Mouse (Mus musculus): ENCODE data around the gene Map3k4. TPM values are rescaled to one million over a fixed set of nuclear protein-coding genes. Genes with fewer than 3 reads are reported as not detected.

Map3k4 gene
- total RNA-seq, 1 experiment = 31.7 TPM

- no peak overlapping the region for H3K4me3 ChIP-seq (ENCODE audit: insufficient read depth in 1 of 2, low read depth in 1 of 2, low read length in 2 of 2, poor library complexity in 1 of 2, severe bottlenecking in 1 of 2)
- peaks cover 54% of the 10 kb centered on the region for H3K36me3 ChIP-seq (ENCODE audit: control insufficient read depth, insufficient read depth, low read length, poor library complexity, severe bottlenecking)
- H3K4me1 ChIP-seq (ENCODE audit: control insufficient read depth in 2 of 2, insufficient read depth in 2 of 2, low read length in 2 of 2, poor library complexity in 1 of 2) = no peaks in the 10 kb centered on the region
- TF ChIP-seq CHD2 (IDR thresholded peaks at IDR 0.05; ENCODE audit: low read depth, low read length) (no peak), MAFK (IDR thresholded peaks at IDR 0.05; ENCODE audit: insufficient read depth, low read depth, low read length) (no peak), HCFC1 (IDR thresholded peaks at IDR 0.05; ENCODE audit: borderline replicate concordance, insufficient read depth, low read length) (no peak), ZNF384 (IDR thresholded peaks at IDR 0.05; ENCODE audit: low read depth, low read length) (no peak), ZC3H11A (IDR thresholded peaks at IDR 0.05; ENCODE audit: borderline replicate concordance, low read depth, low read length) (no peak)
- H3K9me3 ChIP-seq (ENCODE audit: control insufficient read depth, insufficient read depth, low read depth, low read length) = no peaks in the 10 kb centered on the region
- H3K9ac ChIP-seq (ENCODE audit: insufficient read depth, low read depth, low read length, poor library complexity, severe bottlenecking) = no peak overlapping the region
- in situ Hi-C loops (cut with MboI; ENCODE audit: low sequenced_read_pairs in 2 of 2, unreplicated experiment in 2 of 2) = no loop called here
- no peak overlapping the region for H3K27ac ChIP-seq (ENCODE audit: insufficient read depth, low read depth, low read length, poor library complexity, severe bottlenecking)
- no peak for DNase-seq (ENCODE audit: low read depth, low spot score)
These were observed 88.4 kb downstream of the Map3k4 start for GRCm38 (mm10) chr17:12230167-12230566.

DNA sequence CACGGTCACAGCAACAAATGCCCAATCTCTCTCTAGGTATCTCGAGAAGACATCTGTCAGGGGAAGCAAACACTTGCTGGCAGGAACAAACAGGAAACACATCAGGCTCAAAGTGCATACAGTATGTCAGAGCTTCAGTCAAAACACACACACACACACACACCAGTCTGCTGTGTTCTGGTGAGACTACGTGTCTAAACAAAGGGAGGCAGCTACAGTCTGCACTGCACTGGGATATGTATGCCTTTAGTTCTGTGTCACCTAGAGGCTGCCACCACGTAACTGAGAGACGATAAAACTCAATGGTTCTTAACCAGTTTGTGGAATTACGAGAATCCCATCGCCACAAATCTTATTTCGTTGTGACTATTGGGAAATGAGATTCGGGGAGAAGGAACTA lies 88.8 kb downstream of the Map3k4 start:
- TF ChIP-seq ZC3H11A (IDR thresholded peaks at IDR 0.05; ENCODE audit: borderline replicate concordance, low read depth, low read length) (no peak), HCFC1 (IDR thresholded peaks at IDR 0.05; ENCODE audit: borderline replicate concordance, insufficient read depth, low read length) (no peak), CHD2 (IDR thresholded peaks at IDR 0.05; ENCODE audit: low read depth, low read length) (no peak), MAFK (IDR thresholded peaks at IDR 0.05; ENCODE audit: insufficient read depth, low read depth, low read length) (no peak), ZNF384 (IDR thresholded peaks at IDR 0.05; ENCODE audit: low read depth, low read length) (no peak)
- H3K4me1 ChIP-seq (ENCODE audit: control insufficient read depth in 2 of 2, insufficient read depth in 2 of 2, low read length in 2 of 2, poor library complexity in 1 of 2) = no peaks in the 10 kb centered on the region
- H3K9ac ChIP-seq (ENCODE audit: insufficient read depth, low read depth, low read length, poor library complexity, severe bottlenecking) = no peak overlapping the region
- in situ Hi-C loops (cut with MboI; ENCODE audit: low sequenced_read_pairs in 2 of 2, unreplicated experiment in 2 of 2) = no loop called here
- no peak for DNase-seq (ENCODE audit: low read depth, low spot score)
- peaks cover 50% of the 10 kb centered on the region for H3K36me3 ChIP-seq (ENCODE audit: control insufficient read depth, insufficient read depth, low read length, poor library complexity, severe bottlenecking)
- H3K9me3 ChIP-seq (ENCODE audit: control insufficient read depth, insufficient read depth, low read depth, low read length) = no peaks in the 10 kb centered on the region
- no peak overlapping the region for H3K27ac ChIP-seq (ENCODE audit: insufficient read depth, low read depth, low read length, poor library complexity, severe bottlenecking)
- no peak overlapping the region for H3K4me3 ChIP-seq (ENCODE audit: insufficient read depth in 1 of 2, low read depth in 1 of 2, low read length in 2 of 2, poor library complexity in 1 of 2, severe bottlenecking in 1 of 2)

DNA sequence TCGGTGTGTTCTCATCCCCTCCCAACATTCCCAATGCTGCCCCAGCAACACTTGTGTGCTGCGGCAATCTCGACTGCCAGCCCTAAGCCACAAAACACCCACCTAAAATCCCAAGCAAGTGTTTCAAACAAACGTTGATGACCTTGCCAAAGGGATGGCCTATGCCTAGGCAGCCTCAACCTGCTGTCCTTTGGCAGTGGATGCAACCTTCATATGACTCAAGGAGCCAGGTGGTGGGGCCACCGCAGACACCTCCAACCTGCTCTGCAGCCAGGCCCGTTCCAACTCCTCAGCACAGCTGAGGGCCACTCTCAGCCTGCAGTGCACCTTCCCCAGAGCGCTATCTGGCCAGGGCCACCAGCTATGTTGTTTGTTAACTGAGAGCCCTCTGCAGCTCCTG lies 90.1 kb downstream of the Map3k4 start:
- peaks cover 51% of the 10 kb centered on the region for H3K36me3 ChIP-seq (ENCODE audit: control insufficient read depth, insufficient read depth, low read length, poor library complexity, severe bottlenecking)
- TF ChIP-seq ZNF384 (IDR thresholded peaks at IDR 0.05; ENCODE audit: low read depth, low read length) = no peak
- no peak for TF ChIP-seq ZC3H11A (IDR thresholded peaks at IDR 0.05; ENCODE audit: borderline replicate concordance, low read depth, low read length)
- no peak for TF ChIP-seq CHD2 (IDR thresholded peaks at IDR 0.05; ENCODE audit: low read depth, low read length)
- TF ChIP-seq HCFC1 (IDR thresholded peaks at IDR 0.05; ENCODE audit: borderline replicate concordance, insufficient read depth, low read length) = no peak
- no peak for TF ChIP-seq MAFK (IDR thresholded peaks at IDR 0.05; ENCODE audit: insufficient read depth, low read depth, low read length)
- no peaks in the 10 kb centered on the region for H3K4me1 ChIP-seq (ENCODE audit: control insufficient read depth in 2 of 2, insufficient read depth in 2 of 2, low read length in 2 of 2, poor library complexity in 1 of 2)
- H3K27ac ChIP-seq (ENCODE audit: insufficient read depth, low read depth, low read length, poor library complexity, severe bottlenecking) = no peak overlapping the region; the same call in 1 of the 2 replicates
- H3K4me3 ChIP-seq (ENCODE audit: insufficient read depth in 1 of 2, low read depth in 1 of 2, low read length in 2 of 2, poor library complexity in 1 of 2, severe bottlenecking in 1 of 2) = no peak overlapping the region
- no peak for DNase-seq (ENCODE audit: low read depth, low spot score)
- in situ Hi-C loops (cut with MboI; ENCODE audit: low sequenced_read_pairs in 2 of 2, unreplicated experiment in 2 of 2) = no loop called here
- H3K9ac ChIP-seq (ENCODE audit: insufficient read depth, low read depth, low read length, poor library complexity, severe bottlenecking) = no peak overlapping the region
- no peaks in the 10 kb centered on the region for H3K9me3 ChIP-seq (ENCODE audit: control insufficient read depth, insufficient read depth, low read depth, low read length)

- in situ Hi-C loops (cut with MboI; ENCODE audit: low sequenced_read_pairs in 2 of 2, unreplicated experiment in 2 of 2) = no loop called here
- DNase-seq (ENCODE audit: low read depth, low spot score) = no peak
- Histone ChIP-seq H3K4me1 (ENCODE audit: control insufficient read depth in 2 of 2, insufficient read depth in 2 of 2, low read length in 2 of 2, poor library complexity in 1 of 2) (no peaks in the 10 kb centered on the region), H3K9me3 (ENCODE audit: control insufficient read depth, insufficient read depth, low read depth, low read length) (no peaks in the 10 kb centered on the region), H3K9ac (ENCODE audit: insufficient read depth, low read depth, low read length, poor library complexity, severe bottlenecking) (no peak overlapping the region), H3K4me3 (ENCODE audit: insufficient read depth in 1 of 2, low read depth in 1 of 2, low read length in 2 of 2, poor library complexity in 1 of 2, severe bottlenecking in 1 of 2) (no peak overlapping the region), H3K27ac (ENCODE audit: insufficient read depth, low read depth, low read length, poor library complexity, severe bottlenecking) (no peak overlapping the region), H3K36me3 (ENCODE audit: control insufficient read depth, insufficient read depth, low read length, poor library complexity, severe bottlenecking) (peaks cover 48% of the 10 kb centered on the region)
- no peak for TF ChIP-seq CHD2 (IDR thresholded peaks at IDR 0.05; ENCODE audit: low read depth, low read length)
- TF ChIP-seq ZNF384 (IDR thresholded peaks at IDR 0.05; ENCODE audit: low read depth, low read length) = no peak
- TF ChIP-seq HCFC1 (IDR thresholded peaks at IDR 0.05; ENCODE audit: borderline replicate concordance, insufficient read depth, low read length) = no peak
- TF ChIP-seq ZC3H11A (IDR thresholded peaks at IDR 0.05; ENCODE audit: borderline replicate concordance, low read depth, low read length) = no peak
These were observed 90.6 kb downstream of the Map3k4 start for GRCm38 (mm10) chr17:12228001-12228400.

DNA sequence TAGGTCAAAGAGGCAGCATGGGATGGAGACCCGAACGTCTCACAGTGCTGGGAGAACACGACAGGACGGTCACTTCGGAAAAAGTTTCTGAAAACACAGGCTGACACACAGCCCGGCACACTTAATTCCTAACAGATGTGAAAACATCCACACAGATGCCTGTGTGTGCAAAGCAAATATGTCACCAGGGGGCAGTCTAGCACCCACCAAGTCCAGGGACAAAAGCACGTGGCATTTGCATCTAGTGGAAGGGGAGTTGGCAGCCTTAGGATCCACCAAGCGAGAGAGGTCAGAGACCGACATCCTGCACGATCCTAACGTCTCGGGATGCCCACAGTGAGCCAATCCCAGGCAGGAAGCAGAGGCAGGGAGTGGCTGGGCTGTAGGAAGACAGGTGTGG lies 92.0 kb downstream of the Map3k4 start:
- Histone ChIP-seq H3K9me3 (ENCODE audit: control insufficient read depth, insufficient read depth, low read depth, low read length) (no peaks in the 10 kb centered on the region), H3K9ac (ENCODE audit: insufficient read depth, low read depth, low read length, poor library complexity, severe bottlenecking) (no peak overlapping the region), H3K4me3 (ENCODE audit: insufficient read depth in 1 of 2, low read depth in 1 of 2, low read length in 2 of 2, poor library complexity in 1 of 2, severe bottlenecking in 1 of 2) (no peak overlapping the region), H3K36me3 (ENCODE audit: control insufficient read depth, insufficient read depth, low read length, poor library complexity, severe bottlenecking) (peaks cover 51% of the 10 kb centered on the region), H3K27ac (ENCODE audit: insufficient read depth, low read depth, low read length, poor library complexity, severe bottlenecking) (no peak overlapping the region), H3K4me1 (ENCODE audit: control insufficient read depth in 2 of 2, insufficient read depth in 2 of 2, low read length in 2 of 2, poor library complexity in 1 of 2) (no peaks in the 10 kb centered on the region)
- TF ChIP-seq ZC3H11A (IDR thresholded peaks at IDR 0.05; ENCODE audit: borderline replicate concordance, low read depth, low read length) = no peak
- no peak for TF ChIP-seq CHD2 (IDR thresholded peaks at IDR 0.05; ENCODE audit: low read depth, low read length)
- no peak for TF ChIP-seq MAFK (IDR thresholded peaks at IDR 0.05; ENCODE audit: insufficient read depth, low read depth, low read length)
- no peak for TF ChIP-seq ZNF384 (IDR thresholded peaks at IDR 0.05; ENCODE audit: low read depth, low read length)
- no peak for TF ChIP-seq HCFC1 (IDR thresholded peaks at IDR 0.05; ENCODE audit: borderline replicate concordance, insufficient read depth, low read length)
- no peak for DNase-seq (ENCODE audit: low read depth, low spot score)
- in situ Hi-C loops (cut with MboI; ENCODE audit: low sequenced_read_pairs in 2 of 2, unreplicated experiment in 2 of 2) = no loop called here
